ENCODE assay signal across 8 mouse cellular contexts in the genomic region with DNA sequence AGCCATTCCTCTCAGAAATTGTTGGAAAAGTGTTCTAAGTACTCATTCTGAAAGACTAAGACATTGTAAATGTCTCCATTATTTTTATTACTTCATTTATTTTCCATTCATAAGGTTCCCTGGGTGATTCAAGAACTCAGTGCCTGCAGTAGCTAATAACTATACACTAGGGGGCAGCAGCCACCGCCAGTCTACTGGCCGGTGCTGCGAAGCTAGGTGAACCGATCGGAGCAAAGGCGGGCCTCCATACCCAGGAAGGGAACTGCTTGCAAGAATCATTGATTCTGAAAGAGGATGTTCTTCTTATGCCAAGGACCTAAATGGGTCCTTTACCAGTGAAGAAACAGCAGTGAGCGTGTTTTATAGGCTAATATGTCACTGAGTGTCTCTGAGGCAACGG. TPM values are rescaled to one million over a fixed set of nuclear protein-coding genes. Genes with fewer than 3 reads are reported as not detected.
DNase-seq lines count a peak whose midpoint lies in the region; ATAC-seq lines count a peak whose summit lies in the region.
"Had no signal": no experiment of that assay in that cellular context is flagged by ENCODE, and none has a peak within 500 bp of the region (broad histone marks: within the 10 kb centered on the region; RNA-seq: fewer than 3 reads in every experiment).

No protein-coding gene starts in this region.

- no peak overlapping the region for H3K9ac ChIP-seq in hindbrain, embryonic 14.5 days

- no peak overlapping the region for H3K4me3 ChIP-seq in hindbrain, embryonic 14.5 days (replicated peaks; ENCODE audit: low read length)
- no peak overlapping the region for H3K4me3 ChIP-seq in midbrain, embryonic 10.5 days
- H3K4me3 ChIP-seq: myocyte had no signal

- peak; percentile 75 for DNase-seq in ZHBTc4 (ENCODE audit: low read depth, low spot score)
- peak; percentile 80 for DNase-seq in cerebellum, adult 9-10 months
- peak; percentile 27 to 59 for DNase-seq in frontal cortex, postnatal 25 days (ENCODE audit: low spot score in 2 of 2)
- peak; percentile 88 for DNase-seq in hindbrain, embryonic 14.5 days (ENCODE audit: low spot score)
- peak; percentile 52 for DNase-seq in left cerebral cortex, adult 11 months (ENCODE audit: low spot score)
- peak; percentile 66 for DNase-seq in midbrain, embryonic 10.5 days (ENCODE audit: low spot score)
- DNase-seq in spleen, adult 12 weeks (ENCODE audit: low spot score): peak; percentile 45

- no peaks in the 10 kb centered on the region for H3K9me3 ChIP-seq in hindbrain, embryonic 14.5 days (ENCODE audit: control insufficient read depth, low read length)
- no peaks in the 10 kb centered on the region for H3K9me3 ChIP-seq in midbrain, embryonic 10.5 days (replicated peaks)

- no peak overlapping the region for H3K27ac ChIP-seq in hindbrain, embryonic 14.5 days
- H3K27ac ChIP-seq in midbrain, embryonic 10.5 days (replicated peaks): no peak overlapping the region

- H3K27me3 ChIP-seq in hindbrain, embryonic 14.5 days (ENCODE audit: control insufficient read depth, insufficient read depth, low read length): no peaks in the 10 kb centered on the region
- 0 out of 2 replicates have a peak, but pooled peaks cover 4% of the 10 kb centered on the region for H3K27me3 ChIP-seq in midbrain, embryonic 10.5 days (ENCODE audit: low read depth, poor library complexity, severe bottlenecking)

- no peaks in the 10 kb centered on the region for H3K36me3 ChIP-seq in hindbrain, embryonic 14.5 days (replicated peaks; ENCODE audit: control insufficient read depth, insufficient read depth)
- no peaks in the 10 kb centered on the region for H3K36me3 ChIP-seq in midbrain, embryonic 10.5 days

- 16% methylated on average over 8 of the region's 8 CpGs for WGBS in hindbrain, embryonic 14.5 days
- 23% methylated on average over 8 of the region's 8 CpGs for WGBS in midbrain, embryonic 10.5 days

- ATAC-seq in hindbrain, embryonic 14.5 days (ENCODE audit: low FRiP score): peak; percentile 43; the same call in 1 of the 2 replicates

- H3K4me1 ChIP-seq in hindbrain, embryonic 14.5 days (replicated peaks; ENCODE audit: control insufficient read depth, insufficient read depth, low read length): no peaks in the 10 kb centered on the region
- H3K4me1 ChIP-seq in midbrain, embryonic 10.5 days: peaks cover 10% of the 10 kb centered on the region; the same call in 1 of the 2 replicates

- no peak overlapping the region for H3K4me2 ChIP-seq in hindbrain, embryonic 14.5 days (replicated peaks)

RNA-seq across cellular contexts. Expression of gene Bhlhe41, which starts 35.2 kb away (rescaled TPM):
- polyA plus RNA-seq in hindbrain, embryonic 14.5 days (2014; fragmentation: Nextera tagmentation; extraction: Ambion mirVana): 5.2 and 5.5 TPM in 2 replicates
- polyA plus RNA-seq in midbrain, embryonic 10.5 days (2016; fragmentation: Nextera tagmentation; extraction: Ambion mirVana): 1.7 and 2.3 TPM in 2 replicates
